21 mouse cellular contexts compared by ENCODE assay signal in genomic region chr5:118622346-118622745, GRCm38 (mm10).
"Had no signal": no experiment of that assay in that cellular context is flagged by ENCODE, and none has a peak within 500 bp of the region (broad histone marks: within the 10 kb centered on the region; RNA-seq: fewer than 3 reads in every experiment).

No protein-coding gene starts in this region.

- H3K4me2 ChIP-seq: kidney, embryonic 15.5 days; liver, embryonic 11.5 days; liver, embryonic 15.5 days; lung, embryonic 15.5 days; midbrain, embryonic 13.5 days; neural tube, embryonic 13.5 days had no signal

- DNase-seq: kidney, adult 8-10 months; kidney, postnatal 10 days; kidney, postnatal 36 days; layer of hippocampus, postnatal 36 days; lung, adult 18-20 months; lung, postnatal 10 days; lung, postnatal 36 days; retina, postnatal 1 day; right cerebral cortex, postnatal 25 days; thymus, postnatal 25 days had no signal

- ATAC-seq: midbrain, embryonic 13.5 days; midbrain, embryonic 16.5 days had no signal

- H3K9me3 ChIP-seq: kidney, embryonic 15.5 days; liver, embryonic 15.5 days; lung, embryonic 15.5 days; midbrain, embryonic 10.5 days; midbrain, embryonic 13.5 days; neural tube, embryonic 13.5 days had no signal

- H3K27me3 ChIP-seq: kidney, embryonic 15.5 days; liver, embryonic 15.5 days; lung, embryonic 15.5 days; megakaryocyte, embryonic 14.5 days; midbrain, embryonic 13.5 days; neural tube, embryonic 13.5 days had no signal

- H3K36me3 ChIP-seq: kidney, embryonic 15.5 days; lung, embryonic 15.5 days; midbrain, embryonic 10.5 days; midbrain, embryonic 13.5 days; neural tube, embryonic 13.5 days had no signal

- H3K4me3 ChIP-seq: kidney, embryonic 15.5 days; left cerebral cortex, adult 2 months; liver, embryonic 15.5 days; lung, embryonic 15.5 days; megakaryocyte, embryonic 14.5 days; midbrain, embryonic 10.5 days; midbrain, embryonic 13.5 days; myocyte; neural tube, embryonic 13.5 days had no signal

- H3K9ac ChIP-seq: kidney, embryonic 15.5 days; liver, embryonic 15.5 days; lung, embryonic 15.5 days; midbrain, embryonic 13.5 days; neural tube, embryonic 13.5 days had no signal

- H3K27ac ChIP-seq: kidney, embryonic 15.5 days; left cerebral cortex, adult 2 months; liver, embryonic 15.5 days; lung, embryonic 15.5 days; midbrain, embryonic 10.5 days; midbrain, embryonic 13.5 days; neural tube, embryonic 13.5 days had no signal
